Mouse (Mus musculus) embryo, embryonic 9.5 days (tissue): Measurements from ENCODE around the gene Gcdh.

Experiments used
- DNase-seq: peaks from one replicate; pipeline ENCODE4 v3.0.0-alpha.2; 2017; ENCODE audit errors: extremely low spot score

Gcdh gene

DNA sequence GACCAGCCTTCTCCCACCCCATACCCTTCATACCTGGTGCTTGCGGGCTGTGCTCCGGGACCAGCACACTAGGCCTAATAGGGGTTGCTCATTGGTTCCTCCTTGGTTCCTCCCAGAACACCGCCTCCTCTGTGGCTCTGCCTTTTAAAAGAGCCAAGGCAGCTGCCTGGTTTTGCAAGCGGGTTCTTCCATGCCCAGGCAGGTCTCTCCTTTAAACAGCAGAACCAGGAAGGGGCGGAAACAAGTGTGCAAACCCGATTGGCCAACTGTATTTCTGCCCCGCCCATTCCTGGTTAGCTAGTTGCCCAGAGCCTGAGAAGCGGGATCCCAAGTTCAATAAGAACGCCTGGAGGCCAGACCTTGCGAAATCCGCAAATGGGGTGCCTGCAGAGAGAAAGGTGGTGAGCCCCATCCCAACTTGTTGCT is at the start of gene Gcdh:
Gene Gcdh (minus strand): TSS at position 213 of the 426 bp plus-strand sequence.
- DNase-seq: peak; percentile 89

GRCm38 (mm10) chr8:84937620-84938485 is 44.1 kb upstream of the Gcdh start:
- DNase-seq: no peak

GRCm38 (mm10) chr8:84936962-84937546 is 43.3 kb upstream of the Gcdh start, which contains the start of gene Mast1:
TSS of gene Mast1 (minus strand) at chr8:84937359.
- DNase-seq: peak; percentile 71

DNA sequence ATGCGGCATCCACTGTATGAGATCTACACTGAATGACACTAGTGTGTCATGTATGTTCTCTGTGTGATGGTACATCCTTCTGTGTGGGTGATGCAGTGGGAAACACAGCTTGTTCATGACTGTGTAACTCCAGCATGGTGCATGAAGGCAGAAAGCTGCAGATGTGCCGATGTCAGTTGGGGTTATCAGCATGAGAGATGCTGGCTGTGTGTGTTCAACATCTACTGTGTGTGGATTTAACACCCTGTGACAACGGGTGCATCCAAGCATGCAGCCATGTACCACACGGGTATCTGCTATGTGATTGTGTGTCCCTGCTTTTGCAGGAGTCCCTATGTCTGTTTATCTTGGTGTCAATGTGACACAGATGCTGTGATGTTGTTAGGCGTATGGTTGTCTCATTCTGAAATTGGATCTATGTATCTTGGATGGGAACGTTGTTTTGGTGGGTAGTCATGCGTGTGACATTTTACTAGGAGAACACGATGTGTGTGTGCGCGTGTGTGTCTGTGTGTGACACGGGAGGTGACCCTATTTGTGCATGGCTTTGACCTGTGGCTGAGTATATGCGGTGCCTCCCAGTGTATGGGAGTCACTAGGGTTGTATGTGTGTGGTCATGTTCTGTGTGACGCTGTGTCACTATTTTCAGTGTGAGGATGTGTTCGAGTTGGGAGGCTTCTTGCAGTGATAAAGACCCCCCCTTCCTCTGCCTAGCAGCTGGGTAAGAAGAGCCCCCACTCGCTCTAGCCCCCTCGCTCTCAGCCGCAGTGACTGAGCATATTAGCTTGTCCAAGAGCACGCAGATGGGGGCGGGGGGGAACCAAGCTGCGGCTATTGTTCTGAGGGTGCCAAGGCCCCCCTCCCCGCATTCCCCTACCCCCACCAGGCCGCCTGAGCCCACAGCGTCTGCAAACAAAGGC is 42.6 kb upstream of the Gcdh start:
- DNase-seq: no peak

DNA sequence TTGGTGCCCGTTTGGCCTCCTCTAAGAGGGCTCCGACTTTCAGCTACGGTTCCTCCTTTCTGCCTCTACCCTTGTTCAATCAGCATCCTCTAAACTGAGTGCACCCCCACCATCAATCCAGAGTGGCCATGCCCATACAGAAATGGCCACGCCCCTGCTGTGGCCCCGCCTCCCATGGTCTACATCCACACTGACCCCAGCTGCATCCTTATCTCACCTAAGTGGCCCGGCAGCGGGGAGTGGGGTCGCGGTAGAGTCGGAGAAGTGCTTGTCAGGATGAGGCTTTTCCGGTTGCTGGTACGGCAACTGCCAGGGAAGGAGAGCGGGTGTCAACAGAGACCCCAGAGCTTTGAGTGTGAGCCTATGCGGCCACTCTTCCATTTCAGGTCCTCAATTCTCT is 41.8 kb upstream of the Gcdh start:
- no peak for DNase-seq

GRCm38 (mm10) chr8:84934860-84935259 is 41.1 kb upstream of the Gcdh start:
- no peak for DNase-seq

GRCm38 (mm10) chr8:84933767-84934559 is 40.2 kb upstream of the Gcdh start:
- DNase-seq: no peak

DNA sequence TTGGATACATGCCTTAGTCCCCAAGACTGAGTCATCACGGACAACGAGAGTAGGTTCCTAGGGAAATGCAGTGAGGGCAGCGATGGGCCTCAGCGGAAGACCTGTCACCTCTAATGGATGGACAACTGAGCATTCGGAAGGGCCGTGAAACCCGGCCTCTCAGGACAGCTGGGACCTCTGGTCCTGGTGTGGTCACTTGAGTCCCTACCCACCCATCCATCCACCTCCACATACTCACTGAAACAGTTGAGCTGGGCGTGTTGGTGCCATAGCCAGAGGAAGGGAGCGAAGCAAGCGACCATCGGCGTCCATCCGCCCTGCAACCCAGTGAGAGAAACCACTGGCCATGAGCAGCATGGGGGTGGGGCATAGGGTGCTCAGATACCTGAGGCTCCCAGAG is 36.9 kb upstream of the Gcdh start:
- no peak for DNase-seq

- peak; percentile 80 for DNase-seq
Measured at GRCm38 (mm10) chr8:84928456-84929306, 35.0 kb upstream of the Gcdh start.

DNA sequence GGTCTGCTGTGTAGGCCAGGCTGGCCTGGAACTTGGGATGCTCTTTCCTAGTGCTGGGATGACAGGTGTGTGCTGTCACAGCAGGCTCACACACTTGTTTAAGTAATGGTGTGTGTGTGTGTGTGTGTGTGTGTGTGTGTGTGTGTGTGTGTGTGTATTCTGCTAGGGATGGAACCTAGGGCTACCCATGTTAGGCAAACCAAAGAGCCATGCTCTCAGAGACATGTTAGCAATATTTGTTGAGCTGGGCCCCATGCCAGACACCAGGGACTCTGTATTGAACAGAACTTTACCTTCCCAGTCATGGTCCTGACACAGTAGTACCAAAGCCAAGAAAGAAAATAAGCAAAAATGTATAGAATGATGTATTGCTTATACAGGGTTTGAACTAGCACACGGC is 33.8 kb upstream of the Gcdh start:
- DNase-seq: no peak

GRCm38 (mm10) chr8:84925557-84925956 is 31.8 kb upstream of the Gcdh start:
- no peak for DNase-seq

- no peak for DNase-seq
Measured at GRCm38 (mm10) chr8:84921596-84921995, 27.9 kb upstream of the Gcdh start.

DNA sequence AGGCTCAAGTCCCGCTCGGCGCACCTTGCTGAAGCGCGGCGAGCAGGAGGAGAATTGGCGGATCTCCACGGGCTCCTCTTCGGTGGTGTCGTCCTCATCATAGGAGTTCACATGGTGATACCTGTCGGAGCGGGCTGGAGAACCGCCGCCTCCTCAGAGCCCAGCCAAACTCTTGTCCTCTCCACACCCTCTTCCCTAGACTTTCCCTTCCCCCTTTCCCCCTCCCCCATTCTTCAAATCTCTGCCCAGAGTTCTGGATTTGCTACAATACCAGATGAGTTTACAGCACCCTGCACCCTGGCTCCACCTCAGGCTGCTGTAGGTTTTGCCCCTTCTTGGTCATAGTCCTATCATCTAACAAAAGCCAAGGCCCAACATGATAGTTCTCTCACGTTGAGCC is 24.9 kb upstream of the Gcdh start:
- DNase-seq: no peak

- no peak for DNase-seq
Measured at GRCm38 (mm10) chr8:84917781-84918180, 24.1 kb upstream of the Gcdh start.

- DNase-seq: no peak
Measured at GRCm38 (mm10) chr8:84915269-84915668, 21.5 kb upstream of the Gcdh start.

- DNase-seq: no peak
Measured at GRCm38 (mm10) chr8:84913960-84914359, 20.2 kb upstream of the Gcdh start.

DNA sequence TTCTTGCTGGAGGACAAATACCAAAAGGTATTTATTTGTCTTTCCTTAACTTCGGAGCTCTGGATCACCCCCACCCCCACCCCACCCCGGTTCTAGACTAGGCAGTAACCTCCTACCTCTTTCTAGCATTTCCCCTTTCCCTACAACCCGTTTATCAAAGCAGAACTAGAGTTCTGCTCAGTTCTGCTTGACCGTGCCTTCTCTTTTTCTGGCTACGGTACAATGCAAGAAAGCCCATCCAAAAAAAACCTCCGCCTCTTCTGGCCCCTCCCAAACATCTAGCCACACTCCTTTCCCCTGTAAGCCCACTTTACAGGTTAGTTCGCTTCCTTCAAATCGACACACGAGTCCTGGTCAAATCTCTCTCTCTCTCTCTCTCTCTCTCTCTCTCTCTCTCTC is 19.8 kb upstream of the Gcdh start:
- DNase-seq: no peak

- DNase-seq: peak; percentile 55
Measured at GRCm38 (mm10) chr8:84912895-84913501, 19.3 kb upstream of the Gcdh start.

- DNase-seq: no peak
Measured at GRCm38 (mm10) chr8:84912391-84912790, 18.7 kb upstream of the Gcdh start.

DNA sequence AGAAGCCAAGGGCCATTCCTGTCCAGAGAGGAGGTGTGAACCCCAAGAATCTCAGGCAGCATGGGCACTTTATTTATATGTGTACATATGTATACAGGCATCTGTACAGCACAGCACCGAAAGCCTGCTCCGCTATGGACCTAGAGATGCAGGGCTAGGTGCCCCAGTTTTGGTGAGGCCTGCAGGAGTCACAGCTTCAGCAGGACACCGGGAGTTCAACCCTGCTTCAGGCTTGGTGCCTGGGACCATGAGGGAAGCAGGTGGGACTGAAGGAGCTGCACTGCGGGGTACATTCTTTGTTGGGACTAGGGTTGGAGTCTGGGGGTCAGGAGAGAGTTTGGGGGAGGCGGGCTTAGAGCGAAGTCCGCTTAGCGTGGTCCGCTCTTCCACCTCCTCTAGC is 18.1 kb upstream of the Gcdh start:
- no peak for DNase-seq
